Mouse (Mus musculus) gonadal fat pad, adult 2 months (tissue): ENCODE data around the gene Acsl4. TPM values are rescaled to one million over a fixed set of nuclear protein-coding genes. Genes with fewer than 3 reads are reported as not detected.

Experiments
- DNase-seq: peaks from one replicate; pipeline ENCODE4 v3.0.0-alpha.2; 2012; ENCODE audit warnings: low read depth
- polyA plus RNA-seq: library from polyadenylated mRNA; depleted of rRNA; stranded (reverse); fragments of >200 nt; gene quantifications from 2 replicates; pipeline ENCODE4 v1.2.3, GENCODE M21; 2012; rRNA removed

Acsl4 gene
- polyA plus RNA-seq = 12.3 and 16.9 TPM in 2 replicates

DNA sequence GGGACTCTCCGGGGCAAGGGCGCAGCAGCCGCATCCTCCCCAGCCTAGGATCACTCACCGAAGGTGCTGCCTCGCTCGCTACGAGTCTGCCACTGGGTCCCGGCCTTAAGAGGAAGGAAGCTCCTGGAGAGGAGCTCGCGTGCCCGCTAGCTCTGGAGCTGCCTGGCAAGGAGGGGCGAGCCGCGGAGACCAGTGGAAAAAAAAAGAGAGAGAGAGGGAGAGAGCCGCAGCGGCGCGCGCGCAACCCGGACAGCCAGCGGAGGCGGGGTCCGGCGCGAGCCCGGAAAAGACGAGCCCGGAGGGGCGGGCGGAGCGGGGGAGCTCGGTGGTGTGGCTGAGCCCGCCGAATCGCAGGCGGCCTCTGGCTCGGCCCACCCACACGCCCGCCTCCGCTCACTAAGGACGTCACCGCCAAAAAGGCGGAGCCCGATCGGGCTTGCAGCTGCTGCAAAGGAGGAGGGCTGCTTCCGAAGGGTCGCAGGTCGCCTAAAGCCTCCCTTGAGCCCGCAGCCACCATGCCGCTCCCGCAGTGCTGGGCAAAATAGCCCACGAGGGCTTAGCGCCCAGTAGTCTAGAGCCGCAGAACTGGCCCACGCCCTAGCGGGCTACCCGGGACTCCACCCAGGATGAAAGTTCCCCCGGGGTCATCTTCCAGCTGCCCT, at the start of gene Acsl4:
Gene Acsl4, minus strand, starts transcription at position 289 of the 662 bp plus-strand sequence.
- no peak for DNase-seq

GRCm38 (mm10) chrX:142437971-142438504, 47.7 kb upstream of the Acsl4 start:
- DNase-seq = no peak

- DNase-seq = no peak
Measured at GRCm38 (mm10) chrX:142432846-142433245, 42.5 kb upstream of the Acsl4 start.

- no peak for DNase-seq
Measured at GRCm38 (mm10) chrX:142427111-142427510, 36.8 kb upstream of the Acsl4 start.

DNA sequence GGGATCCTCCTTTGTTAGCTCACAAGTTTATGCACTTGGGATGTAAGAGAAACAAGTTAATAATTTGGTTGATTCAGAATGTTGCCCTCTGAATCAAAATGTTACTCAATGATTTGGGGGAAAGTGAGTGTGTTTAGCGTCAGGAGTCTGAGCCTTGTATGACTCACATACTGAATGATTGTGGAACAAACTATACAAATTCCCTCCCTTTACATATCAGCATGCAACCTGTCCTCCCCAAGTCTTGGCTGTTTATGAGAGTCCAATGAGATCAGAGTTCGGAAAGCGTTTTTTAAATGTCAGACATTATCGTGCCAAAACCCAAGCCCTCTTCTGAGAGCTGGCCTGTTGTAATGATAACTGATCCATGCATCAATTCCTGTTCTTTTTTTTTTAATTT, 36.3 kb upstream of the Acsl4 start:
- no peak for DNase-seq

DNA sequence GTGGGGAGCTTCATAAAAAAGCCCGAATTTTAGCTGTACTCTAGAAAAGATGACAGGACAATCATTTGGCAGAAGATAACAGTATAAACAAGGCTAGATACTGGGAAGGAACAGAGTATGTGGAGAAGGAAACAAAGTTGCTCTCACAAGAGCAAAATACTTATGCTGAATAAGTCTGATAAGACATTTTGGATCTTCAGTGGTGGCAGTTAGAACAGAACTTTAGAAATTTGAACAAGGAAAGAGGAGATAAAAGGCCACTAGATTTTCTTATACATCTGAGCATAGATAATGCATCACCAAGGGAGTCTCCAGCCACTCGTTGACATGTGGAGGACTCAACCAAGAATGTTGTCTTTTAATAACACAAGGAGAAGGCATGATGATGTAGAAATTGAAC, 23.5 kb upstream of the Acsl4 start:
- no peak for DNase-seq

- no peak for DNase-seq
Measured at GRCm38 (mm10) chrX:142410060-142410459, 19.7 kb upstream of the Acsl4 start.

DNA sequence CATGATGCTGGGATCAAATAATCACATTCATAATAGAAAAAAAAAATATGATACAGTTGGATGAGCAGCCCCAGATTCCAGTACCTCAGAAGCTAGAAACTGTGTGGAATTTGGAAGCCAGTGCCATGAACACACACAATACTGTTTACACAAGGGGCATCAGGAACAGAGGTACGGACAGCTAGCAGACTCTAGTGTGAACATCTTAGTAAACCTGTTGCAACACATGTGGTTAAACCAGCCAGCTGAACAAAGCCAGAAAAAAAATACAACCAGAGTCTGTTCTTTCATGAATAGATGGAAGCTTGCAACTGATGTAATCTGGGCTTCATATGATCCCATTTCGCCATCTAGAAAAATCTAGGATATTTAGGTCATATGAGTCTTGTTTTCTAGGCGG, 19.0 kb upstream of the Acsl4 start:
- DNase-seq = peak; percentile 50

GRCm38 (mm10) chrX:142403114-142403513, 12.8 kb upstream of the Acsl4 start:
- no peak for DNase-seq

DNA sequence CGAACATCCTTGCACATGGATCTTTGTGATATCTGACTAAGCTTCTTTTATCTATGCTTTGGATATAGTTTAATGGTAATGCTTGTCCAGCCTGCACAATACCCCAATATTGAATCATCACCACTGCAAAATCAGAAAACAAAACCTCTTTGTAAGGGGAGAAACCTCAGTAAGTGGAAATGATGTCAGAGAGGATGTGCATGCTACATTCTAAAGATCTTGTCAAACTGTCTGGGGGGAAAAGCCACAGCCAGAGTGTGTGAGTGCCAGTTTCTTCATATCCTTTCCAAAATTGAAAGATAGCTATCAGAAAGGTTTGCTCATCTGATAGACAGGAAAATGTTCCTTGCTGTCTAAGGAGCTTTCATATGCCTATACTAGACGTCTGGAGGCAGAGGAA, 8.3 kb upstream of the Acsl4 start:
- DNase-seq = no peak

- DNase-seq = no peak
Measured at GRCm38 (mm10) chrX:142390909-142391265, 552 bp upstream of the Acsl4 start.

DNA sequence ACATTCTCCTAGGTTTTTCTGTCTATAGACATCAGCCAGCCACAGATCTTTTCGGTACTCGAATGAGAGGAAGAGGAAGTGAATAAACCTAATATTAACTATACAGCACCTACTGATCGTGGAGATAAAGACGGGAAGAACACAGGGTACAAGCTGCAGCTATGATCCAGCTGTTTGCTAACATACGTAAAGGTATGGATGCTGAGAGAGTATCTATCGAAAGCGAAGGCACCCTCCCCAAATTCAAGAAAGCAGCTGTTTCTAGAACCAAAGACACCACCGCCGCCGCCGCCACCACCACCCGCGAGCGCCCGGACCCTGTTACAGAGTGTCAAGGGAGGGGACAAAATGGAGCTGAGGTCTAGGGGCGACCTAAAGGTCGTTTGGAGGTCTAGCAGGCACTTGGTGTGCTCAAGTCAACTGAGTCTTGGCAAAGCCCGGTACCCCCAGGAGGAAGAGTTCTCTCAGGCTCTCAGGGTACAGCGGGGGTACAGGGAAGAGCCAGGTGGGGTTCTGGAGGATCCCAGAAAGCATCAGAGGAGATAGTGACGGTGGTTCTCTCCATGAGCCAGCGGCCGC, 665 bp downstream of the Acsl4 start:
- DNase-seq = no peak

- DNase-seq = no peak
Measured at GRCm38 (mm10) chrX:142388141-142388540, 2.2 kb downstream of the Acsl4 start.

DNA sequence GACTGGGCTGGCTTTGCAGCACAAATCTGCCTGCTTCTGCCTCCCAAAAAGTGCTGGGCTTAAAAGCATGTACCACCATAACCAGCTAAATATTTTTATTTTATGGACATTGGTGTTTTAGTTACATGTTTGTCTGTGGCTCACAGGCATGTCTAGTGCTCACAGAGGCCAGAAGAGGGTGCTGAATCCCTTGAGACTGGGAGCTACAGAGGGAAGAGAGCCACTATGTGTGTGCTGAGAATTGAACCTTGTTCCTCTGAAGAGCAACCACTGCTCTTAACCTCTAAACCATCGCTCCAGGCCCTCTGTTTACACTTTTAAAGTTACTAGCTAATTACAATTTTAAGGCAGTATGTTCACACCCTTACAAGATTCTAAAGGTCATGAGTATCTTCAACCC, 2.7 kb downstream of the Acsl4 start:
- no peak for DNase-seq

DNA sequence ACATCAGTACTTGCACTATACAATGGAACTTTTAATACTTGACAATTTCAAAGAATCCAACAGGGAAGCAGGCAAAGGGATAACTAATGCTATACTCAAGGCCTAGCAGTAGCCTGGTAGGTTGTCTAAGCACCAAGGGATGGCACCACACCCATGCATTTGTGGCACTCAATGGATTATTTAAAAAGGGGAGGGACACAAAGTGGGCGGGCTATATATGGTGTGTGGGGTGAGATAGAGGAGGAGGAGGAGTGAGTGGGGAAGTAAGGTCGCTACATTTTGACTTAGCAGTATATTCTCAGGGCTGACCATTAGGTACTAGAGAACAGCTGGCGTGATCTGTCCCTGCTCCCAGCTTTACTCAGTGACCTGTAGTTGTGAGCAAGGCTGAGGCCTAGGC, 5.4 kb downstream of the Acsl4 start:
- no peak for DNase-seq

- no peak for DNase-seq
Measured at GRCm38 (mm10) chrX:142379894-142380293, 10.4 kb downstream of the Acsl4 start.

GRCm38 (mm10) chrX:142378048-142378447, 12.3 kb downstream of the Acsl4 start:
- no peak for DNase-seq

DNA sequence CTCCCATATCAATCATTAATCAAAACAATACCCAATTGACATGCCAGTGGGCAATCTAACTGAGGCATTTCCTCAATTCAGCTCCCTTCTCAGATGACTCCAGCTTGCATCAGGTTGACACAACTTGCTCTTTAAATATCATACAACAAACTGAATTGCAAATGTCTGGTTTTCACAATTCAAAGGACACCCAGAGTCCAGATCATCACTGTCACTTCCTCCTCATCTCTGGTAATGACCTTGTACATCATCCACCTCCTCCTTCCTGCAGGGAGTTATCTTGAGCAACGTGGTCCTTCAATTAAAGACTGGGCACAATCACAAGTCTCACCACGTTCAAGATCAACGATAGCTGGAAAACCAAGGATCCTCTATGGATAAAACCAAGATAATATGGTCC, 13.0 kb downstream of the Acsl4 start:
- DNase-seq = no peak

DNA sequence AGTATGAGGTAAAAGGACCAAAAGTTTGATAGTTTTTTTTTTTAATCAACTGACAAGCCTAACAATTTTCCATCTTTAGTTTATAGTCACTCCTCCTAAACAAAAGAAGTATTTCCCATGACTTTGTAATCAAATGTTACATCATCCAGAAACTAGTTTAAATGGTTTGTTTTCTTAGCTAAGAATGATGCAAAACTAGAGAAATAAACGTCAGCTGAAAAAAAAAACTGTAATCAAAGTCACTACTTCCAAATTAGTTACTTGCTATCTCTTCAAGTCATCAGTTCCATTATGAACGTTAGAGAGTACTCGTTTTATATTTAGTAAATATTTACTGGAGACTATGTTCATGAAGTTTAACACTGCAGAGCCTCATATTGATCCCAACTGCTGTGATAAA, 13.6 kb downstream of the Acsl4 start:
- no peak for DNase-seq

GRCm38 (mm10) chrX:142375519-142375918, 14.8 kb downstream of the Acsl4 start:
- no peak for DNase-seq

DNA sequence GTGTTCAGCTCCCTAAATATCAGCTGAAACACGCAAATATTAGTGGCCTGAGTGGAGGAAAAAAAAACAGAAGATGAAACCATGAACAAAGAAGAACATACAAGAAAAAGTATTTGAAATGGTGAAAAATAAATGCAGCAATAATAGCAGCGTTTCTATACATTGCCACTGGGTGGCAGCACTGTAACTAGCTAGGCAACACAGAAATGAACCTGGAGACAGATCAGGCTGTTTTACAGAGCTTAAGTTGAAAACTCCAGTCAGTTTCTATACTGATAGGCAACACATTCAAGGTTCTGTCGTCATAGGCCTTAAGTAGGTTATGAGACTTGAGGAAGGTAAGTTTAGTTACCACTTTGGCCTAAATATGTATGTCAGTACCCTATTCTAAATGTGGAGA, 17.9 kb downstream of the Acsl4 start:
- no peak for DNase-seq

GRCm38 (mm10) chrX:142369935-142370334, 20.4 kb downstream of the Acsl4 start:
- DNase-seq = no peak

DNA sequence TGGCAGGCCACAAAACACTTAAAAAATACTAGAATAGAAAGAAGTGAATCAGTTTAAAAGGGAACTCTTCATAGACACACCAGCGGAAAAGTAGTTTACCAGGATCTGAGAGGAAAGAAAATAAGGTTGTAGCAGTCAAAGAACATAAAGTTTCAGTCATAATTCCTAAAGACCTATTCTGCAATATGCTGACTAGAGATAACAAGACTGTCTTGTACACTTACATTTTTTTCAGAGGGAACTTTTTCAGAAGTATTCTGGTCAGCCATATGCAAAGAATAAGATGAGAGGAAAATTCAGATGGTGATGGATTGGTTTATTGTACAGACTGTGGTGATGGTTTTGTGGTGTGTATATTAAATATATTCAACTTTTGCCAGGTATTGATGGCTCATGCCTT, 26.5 kb downstream of the Acsl4 start:
- no peak for DNase-seq

DNA sequence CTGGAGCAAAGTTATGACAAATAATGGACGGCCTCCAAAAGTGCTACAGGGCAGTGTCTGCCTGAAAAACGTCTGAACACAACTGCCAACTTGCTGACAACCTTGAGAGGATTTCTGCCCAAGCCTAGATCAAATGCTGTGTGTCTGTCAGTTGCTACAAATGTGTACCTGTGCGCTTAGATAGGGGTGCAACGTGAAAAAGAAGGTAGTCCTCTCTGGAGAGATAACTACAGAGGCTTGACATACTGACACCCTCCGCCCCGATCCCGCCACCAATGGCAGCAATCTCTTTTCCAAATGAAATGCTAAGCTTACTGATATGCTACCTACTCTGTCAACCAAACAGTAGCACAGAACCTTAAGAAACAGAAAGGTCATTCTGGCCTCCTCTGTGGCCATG, 31.3 kb downstream of the Acsl4 start:
- DNase-seq = no peak
